Mouse (Mus musculus): Measurements from ENCODE around the gene Olfr573-ps1.

- no peak for TF ChIP-seq TCF12 (IDR thresholded peaks at IDR 0.05; ENCODE audit: insufficient read depth, poor library complexity, severe bottlenecking)
- TF ChIP-seq MAX (IDR thresholded peaks at IDR 0.05; ENCODE audit: low read depth), result no peak
- no peak for TF ChIP-seq E2F4 (IDR thresholded peaks at IDR 0.05; ENCODE audit: insufficient read depth)
- no peak for TF ChIP-seq POLR2A (IDR thresholded peaks at IDR 0.05; ENCODE audit: insufficient read length, low read depth)
- TF ChIP-seq TCF3 (IDR thresholded peaks at IDR 0.05; ENCODE audit: insufficient read length, low read depth), result no peak
- no peak for TF ChIP-seq USF1 (IDR thresholded peaks at IDR 0.05; ENCODE audit: low read depth)
- no peak for TF ChIP-seq POLR2AphosphoS2 (IDR thresholded peaks at IDR 0.05; ENCODE audit: insufficient read length, low read depth)
- TF ChIP-seq MYOD1 (IDR thresholded peaks at IDR 0.05; ENCODE audit: control insufficient read depth in 1 of 3, insufficient read length in 2 of 3, low read depth in 2 of 3), result no peak
- no peak for TF ChIP-seq SRF (IDR thresholded peaks at IDR 0.05; ENCODE audit: control insufficient read depth, insufficient read length, low read depth)
Measured at GRCm38 (mm10) chr7:102943417-102943816, 1.0 kb upstream of the Olfr573-ps1 start.
